Mouse (Mus musculus) G1E (cell line): ENCODE results near the gene Fam198b. TPM values are rescaled to one million over a fixed set of nuclear protein-coding genes. Genes with fewer than 3 reads are reported as not detected.

Source experiments
- ATAC-seq: 2 replicates; pipeline ENCODE4 v1.8.0; 2016; ENCODE audit warnings: mild to moderate bottlenecking; ENCODE audit not compliant: insufficient number of reproducible peaks, poor library complexity, low FRiP score, severe bottlenecking; ENCODE audit errors: extremely low read depth
- DNase-seq: peaks from one replicate; pipeline ENCODE4 v3.0.0; 2012; ENCODE audit warnings: low spot score
- H3K27me3 ChIP-seq: 2 replicates; pipeline ENCODE4 v1.6.1; 2012; ENCODE audit warnings: mild to moderate bottlenecking, low read length, inconsistent platforms; ENCODE audit not compliant: insufficient read depth
- H3K36me3 ChIP-seq: replicated peaks from 2 replicates; pipeline ENCODE3; 2012; ENCODE audit warnings: mild to moderate bottlenecking, inconsistent platforms
- H3K4me1 ChIP-seq: 2 replicates; pipeline ENCODE4 v1.6.1; 2012; ENCODE audit warnings: low read depth, low read length, inconsistent platforms, mixed read lengths; ENCODE audit not compliant: insufficient read depth
- H3K4me3 ChIP-seq: 2 replicates; pipeline ENCODE4 v1.5.1; 2012; ENCODE audit warnings: low read depth, mild to moderate bottlenecking, inconsistent platforms, low read length, moderate library complexity, mixed read lengths
- H3K9me3 ChIP-seq: replicated peaks from 2 replicates; pipeline ENCODE4 v1.6.1; 2012; ENCODE audit warnings: inconsistent platforms
- CTCF ChIP-seq: IDR thresholded peaks from 2 replicates; pipeline ENCODE4 v1.5.1; 2012; ENCODE audit warnings: low read depth, low read length, inconsistent platforms, mixed read lengths
- GATA1 ChIP-seq: IDR thresholded peaks from 2 replicates; pipeline ENCODE4 v1.6.1; 2012; ENCODE audit warnings: borderline replicate concordance, low read length, inconsistent platforms, mixed read lengths
- GATA2 ChIP-seq: IDR thresholded peaks from 2 replicates; pipeline ENCODE4 v1.6.1; 2012; ENCODE audit warnings: low read depth, low read length, inconsistent platforms, borderline replicate concordance
- POLR2AphosphoS5 ChIP-seq: IDR thresholded peaks from 2 replicates; pipeline ENCODE4 v1.6.1; 2012; ENCODE audit warnings: low read depth, low read length, inconsistent platforms; ENCODE audit not compliant: insufficient replicate concordance
- TAL1 ChIP-seq: conservative IDR thresholded peaks from 2 replicates; pipeline ENCODE4 v1.6.1; 2012; ENCODE audit warnings: low read depth, low read length, inconsistent platforms, mixed read lengths
- polyA plus RNA-seq: library from polyadenylated mRNA; stranded (reverse); fragments of >175 nt; gene quantifications from 2 replicates; pipeline ENCODE4 v1.2.3, GENCODE M21; 2012
- total RNA-seq, 2 experiments: library from RNA; stranded (forward) in 1 of 2; stranded (reverse) in 1 of 2; fragments of 200-1000 nt in 1 of 2; fragments of >200 nt in 1 of 2; fragmentation: Nextera tagmentation in 1 of 2; gene quantifications; 2 replicates each; pipeline ENCODE4 v1.2.3; 2014 to 2017

Fam198b gene
- total and polyA plus RNA-seq, 3 experiments = 3.6 to 207 (median 102) TPM

DNA sequence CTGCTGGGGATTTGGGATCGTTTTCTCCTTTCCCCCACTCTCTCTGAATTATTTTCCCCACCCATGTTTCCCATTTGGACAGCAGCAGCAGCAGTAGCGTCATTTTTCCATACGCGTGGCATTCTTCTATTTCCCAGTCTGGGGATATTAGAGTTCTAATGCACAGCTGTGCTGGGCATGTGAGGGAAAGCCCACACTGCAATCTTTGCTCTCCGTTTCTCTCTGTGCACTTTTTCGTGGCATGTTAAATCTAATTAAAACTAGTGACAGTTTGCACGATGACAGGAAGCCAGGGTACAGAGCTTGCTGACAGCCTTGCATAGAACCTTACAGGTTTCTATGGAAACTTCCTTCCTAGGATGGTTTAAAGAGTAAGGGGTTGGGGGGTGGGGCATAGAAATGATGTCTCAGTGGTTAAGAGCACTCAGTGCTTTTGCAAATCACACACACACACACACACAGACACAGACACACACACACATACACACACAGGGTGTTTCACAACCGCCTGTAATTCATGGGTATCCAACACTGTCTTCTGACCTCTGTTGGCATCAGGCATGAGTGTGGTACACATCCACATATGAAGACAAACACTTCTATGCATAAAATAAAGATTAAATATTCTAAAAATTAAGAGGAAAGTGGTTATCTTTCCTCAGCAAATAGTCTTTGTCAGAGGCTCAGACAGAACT, 3.0 kb downstream of the Fam198b start:
- Histone ChIP-seq H3K4me3 (peak overlapping the region; percentile 74), H3K4me1 (peaks cover 52% of the 10 kb centered on the region), H3K27me3 (no peaks in the 10 kb centered on the region), H3K9me3 (peaks cover 5% of the 10 kb centered on the region), H3K36me3 (peaks cover 40% of the 10 kb centered on the region)
- ATAC-seq (no peak), DNase-seq (no peak)
- no peak for TF ChIP-seq GATA2
- no peak for TF ChIP-seq TAL1
- TF ChIP-seq POLR2AphosphoS5 = no peak
- no peak for TF ChIP-seq CTCF
- no peak for TF ChIP-seq GATA1

DNA sequence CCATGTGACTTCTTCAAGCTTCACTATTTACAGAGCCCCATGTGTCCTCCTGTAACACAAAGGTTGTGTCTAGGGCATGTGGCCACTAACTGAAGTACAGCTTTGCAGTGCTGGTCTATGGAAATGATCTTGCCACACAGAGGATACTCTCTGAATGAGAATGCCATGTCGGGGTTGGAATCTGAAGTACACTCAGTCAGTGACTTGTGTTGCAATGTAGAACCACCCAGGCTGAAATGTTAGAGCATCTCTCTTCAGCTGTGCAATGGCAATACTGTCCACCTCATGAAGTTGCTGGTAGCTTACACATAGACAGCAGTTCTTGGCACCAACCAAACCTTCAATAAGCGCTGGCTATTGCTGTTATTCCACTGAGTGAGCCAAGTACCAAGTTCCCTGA, 3.6 kb downstream of the Fam198b start:
- DNase-seq = no peak
- peak overlapping the region; percentile 56; the same call in 1 of the 2 replicates for H3K4me3 ChIP-seq
- no peak for ATAC-seq
- H3K36me3 ChIP-seq = peaks cover 40% of the 10 kb centered on the region
- peaks cover 5% of the 10 kb centered on the region for H3K9me3 ChIP-seq
- no peak for TF ChIP-seq GATA2
- TF ChIP-seq CTCF = no peak
- H3K27me3 ChIP-seq = no peaks in the 10 kb centered on the region
- peaks cover 51% of the 10 kb centered on the region for H3K4me1 ChIP-seq

DNA sequence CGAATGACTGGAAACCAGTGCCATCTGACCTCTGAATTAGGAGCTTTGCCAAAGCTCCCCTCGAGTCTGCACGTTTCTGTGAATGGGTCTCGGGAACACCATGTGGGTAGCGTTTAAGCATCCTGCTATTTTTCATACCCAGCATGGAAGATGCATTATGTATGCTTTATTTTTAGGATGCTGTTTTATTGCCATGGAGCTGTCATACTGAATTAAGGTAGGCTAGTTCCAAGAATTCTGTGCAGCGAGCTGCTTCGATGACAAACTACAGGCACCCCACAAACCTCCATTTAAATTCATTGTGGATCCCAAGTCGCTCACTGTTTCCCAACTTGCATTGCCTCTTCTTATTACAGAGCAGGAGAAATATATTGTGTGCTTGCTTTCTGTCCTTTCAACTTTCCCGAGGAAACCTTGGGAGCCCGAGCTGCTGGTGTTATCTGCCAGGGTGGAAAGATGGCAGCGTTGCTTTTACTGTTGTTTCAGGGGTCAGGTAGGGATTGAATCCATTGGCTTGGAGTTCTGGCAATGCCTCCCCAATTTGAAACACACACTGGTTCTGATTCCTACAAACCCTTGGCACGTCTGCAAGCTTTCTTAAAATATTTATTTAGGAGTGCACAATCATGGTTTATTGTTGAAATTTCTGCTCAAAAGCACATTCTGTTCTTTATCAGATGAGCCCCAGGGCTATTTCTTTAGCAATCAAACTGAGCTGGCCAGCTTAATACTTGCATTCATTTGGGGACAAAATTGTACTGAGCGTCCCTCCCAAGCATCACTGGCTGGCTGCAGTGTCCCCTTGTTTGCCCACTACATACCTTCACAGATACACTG, 13.4 kb downstream of the Fam198b start:
- DNase-seq = no peak
- ATAC-seq = no peak

DNA sequence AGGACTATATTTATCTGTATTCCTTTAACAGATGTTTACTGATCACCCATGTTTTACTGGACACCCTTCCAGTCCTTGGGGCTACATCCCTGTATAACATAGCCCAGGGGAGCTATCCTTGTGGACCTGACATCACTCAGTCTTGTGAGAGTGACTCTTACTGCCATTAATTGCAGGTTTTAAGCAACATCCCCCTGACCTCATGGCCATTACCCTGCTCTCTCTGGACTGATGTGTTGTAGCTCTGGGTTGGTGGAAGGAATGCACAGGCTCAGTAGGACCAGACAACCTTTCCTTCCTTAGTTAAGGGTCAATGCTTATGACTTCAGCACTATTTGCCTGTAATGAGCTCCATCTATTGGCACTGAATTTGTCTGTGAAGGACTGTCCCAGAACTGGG, 14.2 kb downstream of the Fam198b start:
- no peaks in the 10 kb centered on the region for H3K27me3 ChIP-seq
- peaks cover 42% of the 10 kb centered on the region for H3K4me1 ChIP-seq
- TF ChIP-seq CTCF = no peak
- no peak overlapping the region for H3K4me3 ChIP-seq
- peaks cover 58% of the 10 kb centered on the region for H3K36me3 ChIP-seq
- DNase-seq (no peak), ATAC-seq (no peak)
- no peaks in the 10 kb centered on the region for H3K9me3 ChIP-seq

More for the DNA sequence above, 13.4 kb downstream of the Fam198b start:
- Histone ChIP-seq H3K27me3 (no peaks in the 10 kb centered on the region), H3K4me3 (no peak overlapping the region), H3K36me3 (peaks cover 55% of the 10 kb centered on the region), H3K4me1 (peaks cover 36% of the 10 kb centered on the region), H3K9me3 (no peaks in the 10 kb centered on the region)
- TF ChIP-seq GATA2 (no peak), TAL1 (no peak), POLR2AphosphoS5 (no peak), CTCF (no peak), GATA1 (no peak)

DNA sequence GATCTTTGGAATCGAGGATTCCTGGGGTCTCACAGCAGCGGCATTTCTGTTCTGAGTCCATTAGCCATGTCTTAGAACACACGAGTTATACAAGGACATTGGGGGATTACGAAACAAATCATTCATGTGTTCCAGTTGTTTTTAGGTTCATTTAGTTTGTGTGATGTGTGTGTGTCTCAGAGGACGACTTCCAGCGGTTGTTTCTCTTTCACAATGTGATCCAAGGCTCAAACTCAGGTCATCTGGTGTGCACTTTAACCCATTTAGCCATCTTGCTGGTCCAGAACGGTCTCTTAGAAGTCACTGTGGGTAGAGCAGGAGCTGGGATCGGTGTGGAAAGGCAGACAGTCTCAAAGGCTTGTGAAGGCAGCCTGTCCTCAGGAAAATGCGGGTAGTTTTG, 15.6 kb downstream of the Fam198b start:
- no peak overlapping the region for H3K4me3 ChIP-seq
- ATAC-seq = no peak
- H3K36me3 ChIP-seq = peaks cover 64% of the 10 kb centered on the region
- TF ChIP-seq GATA2 (no peak), GATA1 (no peak), CTCF (no peak), TAL1 (no peak), POLR2AphosphoS5 (no peak)
- no peaks in the 10 kb centered on the region for H3K27me3 ChIP-seq
- H3K4me1 ChIP-seq = peaks cover 54% of the 10 kb centered on the region
- H3K9me3 ChIP-seq = no peaks in the 10 kb centered on the region
- DNase-seq = no peak

DNA sequence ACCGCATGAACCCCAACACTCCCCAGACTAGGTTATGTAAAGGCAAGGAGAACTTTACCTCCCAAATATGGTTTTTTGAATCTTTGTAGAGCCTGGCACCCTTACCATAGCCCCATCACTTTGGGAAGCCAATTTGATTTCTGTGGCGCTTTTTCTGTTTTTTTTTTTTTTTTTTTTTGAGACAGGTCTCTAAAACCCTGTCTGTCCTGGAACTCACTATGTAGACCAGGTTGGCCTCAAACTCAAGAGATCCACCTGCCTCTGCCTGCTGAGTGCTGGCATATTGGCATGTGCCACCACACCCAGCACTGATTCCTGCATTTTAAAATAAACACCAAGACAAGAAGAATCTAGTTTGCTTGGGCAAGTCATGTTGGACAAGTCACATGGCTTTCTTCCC, 16.2 kb downstream of the Fam198b start:
- DNase-seq (no peak), ATAC-seq (no peak)
- Histone ChIP-seq H3K4me1 (peaks cover 60% of the 10 kb centered on the region), H3K4me3 (no peak overlapping the region), H3K27me3 (no peaks in the 10 kb centered on the region), H3K9me3 (no peaks in the 10 kb centered on the region), H3K36me3 (peaks cover 66% of the 10 kb centered on the region)
- TF ChIP-seq GATA2 (no peak), TAL1 (no peak), POLR2AphosphoS5 (no peak), CTCF (no peak), GATA1 (no peak)
